Mouse (Mus musculus) liver, embryonic 11.5 days (tissue): ENCODE measurements around the gene Ism1. TPM values are rescaled to one million over a fixed set of nuclear protein-coding genes. Genes with fewer than 3 reads are reported as not detected.

Source experiments
- polyA plus RNA-seq: library from polyadenylated mRNA; unstranded; fragments of >200 nt; fragmentation: Nextera tagmentation; extraction: Ambion mirVana; gene quantifications from 2 replicates; pipeline ENCODE4 v1.2.1, GENCODE M21; 2014

Ism1 gene
- polyA plus RNA-seq, 1 experiment from 2014 or later: 0.97 TPM

Other genes with a start within 250 kb of the Ism1 start
- gene Sptlc3, start 184.3 kb upstream of the Ism1 start, polyA plus RNA-seq: not detected in 2 replicates